ENCODE assay signal across 9 mouse cellular contexts in the genomic region with DNA sequence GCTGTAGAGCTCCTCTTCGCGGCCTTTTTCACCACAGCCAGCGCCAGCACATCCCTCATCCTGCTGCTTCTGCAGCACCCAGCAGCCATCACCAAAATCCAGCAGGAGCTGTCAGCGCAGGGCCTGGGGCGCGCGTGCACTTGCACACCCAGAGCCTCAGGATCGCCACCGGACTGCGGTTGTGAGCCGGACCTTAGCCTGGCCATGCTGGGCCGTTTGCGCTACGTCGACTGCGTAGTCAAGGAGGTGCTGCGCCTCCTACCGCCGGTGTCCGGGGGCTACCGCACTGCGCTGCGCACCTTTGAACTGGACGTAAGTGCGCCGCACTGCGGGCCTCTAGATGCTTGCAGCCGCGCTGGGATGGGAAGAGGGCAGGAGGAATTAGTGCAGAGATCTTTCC. TPM values are rescaled to one million over a fixed set of nuclear protein-coding genes. Genes with fewer than 3 reads are reported as not detected.
A peak's percentile ranks its signal among the peaks of the same experiment; 100 is the strongest.
DNase-seq lines count a peak whose midpoint lies in the region; ATAC-seq and TF ChIP-seq lines count a peak whose summit lies in the region.
"Had no signal": no experiment of that assay in that cellular context is flagged by ENCODE, and none has a peak within 500 bp of the region (broad histone marks: within the 10 kb centered on the region; RNA-seq: fewer than 3 reads in every experiment).

No protein-coding gene starts in this region.

- H3K27me3 ChIP-seq in kidney, postnatal 0 days (ENCODE audit: insufficient read depth, low read length), result peaks cover 98% of the 10 kb centered on the region
- H3K27me3 ChIP-seq in embryonic facial prominence, embryonic 12.5 days, result peaks cover 98% of the 10 kb centered on the region
- peaks cover 100% of the 10 kb centered on the region for H3K27me3 ChIP-seq in hindbrain, postnatal 0 days (ENCODE audit: insufficient read depth, low read length)
- peaks cover 100% of the 10 kb centered on the region for H3K27me3 ChIP-seq in neural tube, embryonic 11.5 days (ENCODE audit: control insufficient read depth, insufficient read depth, low read length)

- H3K4me1 ChIP-seq in kidney, postnatal 0 days (replicated peaks; ENCODE audit: insufficient read depth, low read length), result peaks cover 3% of the 10 kb centered on the region; the same call in 1 of the 2 replicates
- peaks cover 6% of the 10 kb centered on the region for H3K4me1 ChIP-seq in embryonic facial prominence, embryonic 12.5 days
- peaks cover 5% of the 10 kb centered on the region; the same call in 1 of the 2 replicates for H3K4me1 ChIP-seq in hindbrain, postnatal 0 days (ENCODE audit: insufficient read depth, low read length)
- peaks cover 7% of the 10 kb centered on the region; the same call in 1 of the 2 replicates for H3K4me1 ChIP-seq in neural tube, embryonic 11.5 days (ENCODE audit: control insufficient read depth, insufficient read depth, low read length)

- H3K27ac ChIP-seq in kidney, postnatal 0 days, result no peak overlapping the region
- H3K27ac ChIP-seq in embryonic facial prominence, embryonic 12.5 days, result no peak overlapping the region
- H3K27ac ChIP-seq in hindbrain, postnatal 0 days, result no peak overlapping the region
- no peak overlapping the region for H3K27ac ChIP-seq in neural tube, embryonic 11.5 days (ENCODE audit: low read depth, low read length)

- no peak overlapping the region for H3K4me3 ChIP-seq in kidney, postnatal 0 days (replicated peaks; ENCODE audit: low read depth, low read length)
- H3K4me3 ChIP-seq in embryonic facial prominence, embryonic 12.5 days, result peak overlapping the region; percentile 17
- no peak overlapping the region for H3K4me3 ChIP-seq in hindbrain, postnatal 0 days (ENCODE audit: low read length)
- 0 out of 2 replicates have a peak overlapping the region, but pooled peaks have one; percentile 4 for H3K4me3 ChIP-seq in neural tube, embryonic 11.5 days (ENCODE audit: low read depth, low read length)

- H3K36me3 ChIP-seq in kidney, postnatal 0 days (ENCODE audit: insufficient read depth, low read length), result no peaks in the 10 kb centered on the region
- no peaks in the 10 kb centered on the region for H3K36me3 ChIP-seq in embryonic facial prominence, embryonic 12.5 days
- no peaks in the 10 kb centered on the region for H3K36me3 ChIP-seq in hindbrain, postnatal 0 days (ENCODE audit: insufficient read depth, low read length)
- H3K36me3 ChIP-seq in neural tube, embryonic 11.5 days (ENCODE audit: control insufficient read depth, insufficient read depth, low read length), result no peaks in the 10 kb centered on the region

- H3K9me3 ChIP-seq in kidney, postnatal 0 days (replicated peaks; ENCODE audit: low read length), result no peaks in the 10 kb centered on the region
- H3K9me3 ChIP-seq in embryonic facial prominence, embryonic 12.5 days, result no peaks in the 10 kb centered on the region
- no peaks in the 10 kb centered on the region for H3K9me3 ChIP-seq in hindbrain, postnatal 0 days (ENCODE audit: low read length)
- H3K9me3 ChIP-seq in neural tube, embryonic 11.5 days (ENCODE audit: control insufficient read depth, low read length), result no peaks in the 10 kb centered on the region

- TF ChIP-seq CTCF in kidney, postnatal 0 days (IDR thresholded peaks at IDR 0.05; ENCODE audit: low read depth), result peak; percentile 59
- TF ChIP-seq CTCF in hindbrain, postnatal 0 days (IDR thresholded peaks at IDR 0.05; ENCODE audit: low read depth), result peak; percentile 55

- H3K4me2 ChIP-seq in kidney, postnatal 0 days (ENCODE audit: low read length), result no peak overlapping the region
- H3K4me2 ChIP-seq in embryonic facial prominence, embryonic 12.5 days (replicated peaks), result peak overlapping the region; percentile 33
- peak overlapping the region; percentile 25; the same call in 1 of the 2 replicates for H3K4me2 ChIP-seq in hindbrain, postnatal 0 days (ENCODE audit: low read depth, low read length)
- H3K4me2 ChIP-seq in neural tube, embryonic 11.5 days (ENCODE audit: low read depth), result peak overlapping the region; percentile 25

- H3K9ac ChIP-seq in kidney, postnatal 0 days (ENCODE audit: low read depth, low read length), result no peak overlapping the region
- H3K9ac ChIP-seq in embryonic facial prominence, embryonic 12.5 days, result no peak overlapping the region
- H3K9ac ChIP-seq in hindbrain, postnatal 0 days (replicated peaks; ENCODE audit: low read length), result no peak overlapping the region
- H3K9ac ChIP-seq in neural tube, embryonic 11.5 days (ENCODE audit: low read length), result no peak overlapping the region

- peak; percentile 31 for DNase-seq in kidney, postnatal 0 days (ENCODE audit: low spot score)
- no peak for DNase-seq in kidney, postnatal 14 days
- peak; percentile 30 for DNase-seq in hindbrain, postnatal 0 days (ENCODE audit: low spot score)
- DNase-seq in neural tube, embryonic 11.5 days (ENCODE audit: low spot score), result peak; percentile 60
- no peak for DNase-seq in left cerebral cortex, adult 9 months (ENCODE audit: low spot score in 2 of 2)
- no peak for DNase-seq in urinary bladder, adult 2 months (ENCODE audit: low spot score)
- DNase-seq in frontal cortex, postnatal 36 days (ENCODE audit: low spot score in 2 of 2), result no peak

- WGBS in kidney, postnatal 0 days, result 4% methylated on average over 29 of the region's 29 CpGs
- 3% methylated on average over 29 of the region's 29 CpGs for WGBS in embryonic facial prominence, embryonic 12.5 days
- WGBS in hindbrain, postnatal 0 days, result 9% methylated on average over 29 of the region's 29 CpGs
- 2% methylated on average over 29 of the region's 29 CpGs for WGBS in neural tube, embryonic 11.5 days

- ATAC-seq in kidney, postnatal 0 days (replicated peaks; ENCODE audit: low FRiP score, low read depth), result no peak
- no peak for ATAC-seq in embryonic facial prominence, embryonic 12.5 days (ENCODE audit: insufficient number of reproducible peaks, insufficient read depth, low FRiP score, low TSS enrichment)
- ATAC-seq in hindbrain, postnatal 0 days, result no peak
- ATAC-seq in neural tube, embryonic 11.5 days (ENCODE audit: insufficient read depth, low FRiP score, low TSS enrichment), result no peak

RNA-seq across cellular contexts. Expression of gene Cyp26c1, which starts 5.3 kb away (rescaled TPM):
- polyA plus RNA-seq in kidney, postnatal 0 days (2015; fragmentation: Nextera tagmentation; extraction: Ambion mirVana), result not detected in 2 replicates
- polyA plus RNA-seq in embryonic facial prominence, embryonic 12.5 days (2016; fragmentation: Nextera tagmentation; extraction: Ambion mirVana), result 1.0 and 1.1 TPM in 2 replicates
- not detected in 2 replicates for total RNA-seq in hindbrain, postnatal 0 days (2014; rRNA removed)
- polyA plus RNA-seq in hindbrain, postnatal 0 days (2015; fragmentation: Nextera tagmentation; extraction: Ambion mirVana), result not detected in 2 replicates
- polyA plus RNA-seq in neural tube, embryonic 11.5 days (2014; fragmentation: Nextera tagmentation; extraction: Ambion mirVana), result not detected in 2 replicates
- 0.03 and 0.04 TPM in 2 replicates for polyA plus RNA-seq in urinary bladder, adult 2 months (2012; rRNA removed)
- total RNA-seq: hematopoietic stem cell, adult 5-6 weeks had no signal

RNA-seq across cellular contexts. Expression of gene Cyp26a1, which starts 6.9 kb away (rescaled TPM):
- polyA plus RNA-seq in kidney, postnatal 0 days (2015; fragmentation: Nextera tagmentation; extraction: Ambion mirVana), result 1.8 and 2.6 TPM in 2 replicates
- polyA plus RNA-seq in embryonic facial prominence, embryonic 12.5 days (2016; fragmentation: Nextera tagmentation; extraction: Ambion mirVana), result 11.8 and 14.8 TPM in 2 replicates
- 0.11 TPM in 1 of 2 replicates, not detected in the other for total RNA-seq in hindbrain, postnatal 0 days (2014; rRNA removed)
- polyA plus RNA-seq in hindbrain, postnatal 0 days (2015; fragmentation: Nextera tagmentation; extraction: Ambion mirVana), result not detected in 2 replicates
- 2.3 and 4.0 TPM in 2 replicates for polyA plus RNA-seq in neural tube, embryonic 11.5 days (2014; fragmentation: Nextera tagmentation; extraction: Ambion mirVana)
- 0.09 and 0.14 TPM in 2 replicates for polyA plus RNA-seq in urinary bladder, adult 2 months (2012; rRNA removed)
- total RNA-seq: hematopoietic stem cell, adult 5-6 weeks had no signal

Comparison
In these comparisons a context has a peak if more than half of its experiments do, and no peak if none do; other contexts are left out.
1. DNase-seq: peak in kidney, postnatal 0 days (single experiment), hindbrain, postnatal 0 days (single experiment) and neural tube, embryonic 11.5 days (single experiment); none in kidney, postnatal 14 days (single experiment), left cerebral cortex, adult 9 months (0 of 2), urinary bladder, adult 2 months (single experiment) and frontal cortex, postnatal 36 days (0 of 2).
2. H3K4me3 ChIP-seq: peak in embryonic facial prominence, embryonic 12.5 days (single experiment) and neural tube, embryonic 11.5 days (single experiment); none in kidney, postnatal 0 days (single experiment) and hindbrain, postnatal 0 days (single experiment).